Mouse (Mus musculus): ENCODE measurements at regions not wholly inside any gene's neighbourhood (a gene's known extent, or its start where the extent isn't known, plus 50 kb on each side); places are given as distances from the start of the nearest gene placed in this dataset.
A peak's percentile ranks its signal among the peaks of the same experiment; 100 is the strongest.

- DNase-seq: no peak
Observed at GRCm38 (mm10) chr13:101215792-101216221, 382.6 kb upstream of the Slc30a5 start.

DNA sequence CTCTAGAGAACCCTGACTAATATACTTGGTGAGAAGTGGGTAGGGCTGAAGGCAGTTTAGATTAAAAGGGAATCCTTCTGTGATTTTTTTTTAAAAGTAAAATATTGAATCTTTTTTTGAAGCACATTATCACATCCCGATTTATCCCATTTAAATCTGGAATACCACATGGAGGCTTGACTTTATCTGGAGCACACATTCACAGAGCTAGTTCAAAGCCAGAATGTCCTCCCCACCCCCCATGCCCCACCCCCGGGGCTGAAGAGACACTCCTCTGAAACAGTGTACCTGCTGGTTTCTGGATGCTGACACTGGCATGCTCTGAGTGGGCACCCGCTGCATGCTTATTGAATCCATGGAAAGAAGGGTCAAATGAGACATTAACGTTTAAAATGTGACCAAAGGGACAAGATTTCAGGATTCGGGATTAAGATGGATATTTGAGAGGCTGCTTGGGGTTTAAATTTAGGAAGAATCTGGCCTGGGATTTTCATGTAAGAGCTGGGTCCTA lies 382.0 kb upstream of the Slc30a5 start:
- no peak for DNase-seq

- no peak for DNase-seq
Observed at GRCm38 (mm10) chr13:101214094-101214493, 380.9 kb upstream of the Slc30a5 start.

DNA sequence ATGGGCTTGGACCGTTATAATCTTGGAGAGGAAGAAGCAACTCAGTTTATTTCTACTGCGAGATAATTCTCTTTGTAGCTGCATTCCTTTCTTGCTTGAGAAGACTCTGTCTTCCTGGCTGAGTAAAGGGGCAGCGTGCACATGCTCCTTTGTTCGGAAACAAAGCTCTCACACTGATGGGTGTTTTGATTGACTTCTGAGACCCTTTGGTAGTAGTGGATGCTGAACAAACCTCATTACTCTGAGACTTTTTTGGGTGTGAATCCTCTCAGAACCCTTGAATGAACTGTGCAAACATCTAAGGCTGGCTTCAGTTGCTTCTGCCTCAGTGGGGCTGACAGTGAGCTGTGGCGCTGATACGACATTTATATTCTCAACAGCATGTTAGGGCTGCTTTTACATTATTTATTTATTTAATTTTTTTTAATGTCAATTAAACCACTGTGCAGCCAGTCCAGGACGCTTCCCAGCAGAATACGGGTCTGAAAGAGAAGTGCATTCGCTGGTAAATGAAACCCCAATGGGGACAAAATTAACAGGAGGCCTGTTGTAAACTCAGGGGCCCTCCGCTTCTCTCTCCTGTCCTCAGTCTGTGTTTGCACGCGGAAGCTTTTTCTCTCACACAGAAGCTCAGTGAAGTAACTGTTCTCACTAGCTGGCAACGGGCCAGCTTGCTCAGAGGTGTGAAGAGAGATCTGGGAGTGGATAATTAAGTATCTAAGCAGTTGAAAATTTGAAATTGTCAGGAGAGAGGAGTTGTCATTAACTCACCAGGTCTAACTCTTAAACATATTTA lies 380.1 kb upstream of the Slc30a5 start:
- no peak for DNase-seq

GRCm38 (mm10) chr13:101212341-101212895 lies 379.2 kb upstream of the Slc30a5 start:
- DNase-seq: no peak

DNA sequence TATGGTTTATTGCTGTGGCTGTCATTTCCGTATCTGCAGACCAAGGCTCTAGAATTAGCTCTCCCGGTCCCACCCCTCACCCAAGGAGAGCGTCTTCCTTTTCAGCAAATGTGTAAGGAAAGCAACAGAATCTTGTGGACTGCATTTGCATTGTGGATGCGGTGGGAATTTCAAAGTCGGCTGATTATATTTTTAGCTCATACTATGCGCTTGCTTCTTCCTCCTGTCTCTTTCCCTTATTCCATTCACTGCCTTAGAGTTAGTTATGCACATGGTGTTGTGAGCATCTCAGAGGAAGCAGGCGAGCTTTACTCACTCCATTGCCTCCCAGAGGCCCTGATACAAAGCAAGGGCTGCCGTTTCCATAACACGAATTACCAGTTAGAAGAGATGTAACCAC lies 375.6 kb upstream of the Slc30a5 start:
- no peak for DNase-seq

DNA sequence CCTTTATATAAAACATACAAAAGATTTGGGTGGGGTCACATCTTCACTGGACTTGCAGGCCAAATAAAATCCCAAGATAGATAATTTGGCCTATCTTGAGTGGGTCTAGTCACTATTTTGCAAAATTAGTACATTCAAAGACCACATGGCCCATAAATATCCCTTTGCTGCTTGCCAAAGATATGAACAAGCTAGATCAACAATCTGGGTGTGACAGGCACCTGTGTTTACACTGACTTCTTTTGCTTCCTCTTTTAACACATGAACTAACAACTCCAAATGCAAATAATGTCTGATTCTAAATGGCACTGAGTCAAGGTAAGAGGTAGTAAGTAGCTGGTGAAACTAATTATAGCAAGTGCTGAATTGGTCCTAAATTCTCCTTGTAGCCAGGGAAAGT lies 370.2 kb upstream of the Slc30a5 start:
- DNase-seq: no peak

- no peak for DNase-seq
Observed at GRCm38 (mm10) chr13:101202565-101203313, 369.5 kb upstream of the Slc30a5 start.

- DNase-seq: no peak
Observed at GRCm38 (mm10) chr13:101190249-101190830, 357.1 kb upstream of the Slc30a5 start.

DNA sequence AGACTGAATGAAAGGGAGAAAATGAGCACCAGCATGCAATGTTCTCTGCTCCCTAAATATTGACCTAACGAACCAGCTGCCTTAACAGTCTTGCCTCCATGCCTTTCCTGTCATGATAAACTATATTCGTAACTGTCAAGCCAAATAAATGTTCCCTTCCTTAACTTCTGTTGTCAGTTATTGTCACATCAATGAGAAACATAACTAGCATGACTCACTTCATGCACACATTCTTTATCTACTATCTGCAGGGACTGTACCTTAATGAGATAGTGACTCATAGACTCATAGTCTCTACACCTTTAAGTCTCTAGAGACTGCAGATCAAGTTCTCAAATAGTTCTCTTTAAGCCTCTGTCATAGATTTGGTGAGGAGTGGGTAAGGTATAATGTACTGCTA lies 349.2 kb upstream of the Slc30a5 start:
- no peak for DNase-seq

GRCm38 (mm10) chr13:101175017-101175689 lies 341.9 kb upstream of the Slc30a5 start:
- DNase-seq: no peak

GRCm38 (mm10) chr13:101161768-101162167 lies 328.5 kb upstream of the Slc30a5 start:
- DNase-seq: no peak

DNA sequence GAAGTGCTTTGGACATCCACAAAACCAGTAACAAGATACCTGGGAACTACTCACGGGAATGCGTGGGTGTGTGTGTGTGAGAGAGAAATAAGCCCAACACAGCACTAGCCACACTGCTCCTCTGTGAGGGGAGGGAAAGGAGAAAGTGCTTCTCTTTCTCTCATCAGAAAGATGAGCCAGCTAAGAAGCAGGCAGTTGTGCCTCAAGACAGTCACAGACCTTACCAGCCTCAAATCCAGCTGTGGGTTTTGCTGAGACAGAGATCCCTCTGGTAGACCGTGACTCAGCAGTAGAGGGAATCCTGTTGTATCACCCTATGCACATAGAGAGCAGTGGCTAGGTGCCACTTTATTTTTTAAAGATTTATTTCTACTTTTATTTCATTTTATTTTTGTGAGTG lies 326.7 kb upstream of the Slc30a5 start:
- DNase-seq: no peak

DNA sequence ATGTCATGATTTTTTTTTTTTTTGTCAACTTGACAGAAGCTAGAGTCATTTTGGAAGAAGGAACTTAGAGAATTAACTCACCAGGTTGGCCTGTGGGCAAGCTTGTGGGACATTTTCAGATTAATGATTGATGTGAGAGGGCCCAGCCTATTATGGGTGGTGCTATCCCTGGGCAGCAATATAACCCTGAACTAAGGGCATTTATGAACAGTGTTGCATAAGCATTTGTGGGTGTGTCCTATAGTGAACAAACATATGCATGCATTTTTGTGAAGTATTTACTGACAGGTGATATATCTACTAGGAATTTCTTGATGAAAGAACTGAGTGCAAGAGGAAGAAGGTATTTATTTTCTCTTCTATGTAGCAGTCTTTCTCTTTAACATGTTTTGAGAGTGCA lies 320.5 kb upstream of the Slc30a5 start:
- DNase-seq: no peak

- DNase-seq: no peak
Observed at GRCm38 (mm10) chr13:101142761-101143160, 309.5 kb upstream of the Slc30a5 start.

- no peak for DNase-seq
Observed at GRCm38 (mm10) chr13:101142104-101142735, 309.0 kb upstream of the Slc30a5 start.

GRCm38 (mm10) chr13:101129466-101129865 lies 296.2 kb upstream of the Slc30a5 start:
- DNase-seq: peak in 1 of 2 experiments; percentile 16

DNA sequence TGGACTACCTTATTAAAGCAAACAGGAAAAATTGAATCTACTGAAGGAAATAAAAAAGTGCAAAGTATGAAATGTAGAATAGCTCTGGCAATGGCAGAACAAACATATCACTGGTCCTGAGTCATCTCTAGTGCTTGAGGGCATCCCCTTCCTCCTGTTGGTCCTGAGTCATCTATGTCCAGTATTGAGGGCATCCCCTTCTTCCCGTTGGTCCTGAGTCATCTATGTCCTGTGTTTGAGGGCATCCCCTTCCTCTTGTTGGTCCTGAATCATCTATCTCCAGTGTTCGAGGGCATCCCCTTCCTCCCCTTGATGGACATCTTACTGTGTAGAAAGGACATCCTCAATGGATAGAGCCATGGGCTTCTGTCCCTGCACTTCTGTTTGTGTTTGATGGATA lies 294.6 kb upstream of the Slc30a5 start:
- no peak for DNase-seq

GRCm38 (mm10) chr13:101127262-101127661 lies 294.0 kb upstream of the Slc30a5 start:
- no peak for DNase-seq

DNA sequence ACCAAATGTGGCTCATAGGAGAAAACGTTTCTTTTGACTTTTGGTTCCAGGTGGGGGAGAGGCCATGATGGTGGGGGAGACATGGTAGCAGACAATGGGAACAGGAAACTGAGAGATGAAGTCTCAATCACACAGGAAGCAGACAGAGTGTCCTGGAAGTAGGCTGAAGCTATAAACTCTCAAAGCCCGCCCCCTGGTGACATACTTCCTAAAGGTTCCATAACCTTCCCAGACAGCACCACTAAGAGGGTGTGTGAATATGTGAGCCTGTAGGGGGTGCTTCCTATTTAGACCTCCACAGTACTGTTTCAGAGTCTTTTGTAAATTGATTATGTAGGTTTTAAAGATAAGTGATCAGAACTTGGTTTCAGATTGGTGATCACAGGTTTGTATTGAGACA lies 284.1 kb upstream of the Slc30a5 start:
- DNase-seq: no peak

GRCm38 (mm10) chr13:101115296-101115695 lies 282.1 kb upstream of the Slc30a5 start:
- no peak for DNase-seq

GRCm38 (mm10) chr13:101112176-101112575 lies 278.9 kb upstream of the Slc30a5 start:
- DNase-seq: no peak

Data from layer of hippocampus, postnatal 36 days (tissue).